Mouse (Mus musculus): Measurements from ENCODE around the gene Vstm5.
A peak's percentile ranks its signal among the peaks of the same experiment; 100 is the strongest.

Gene Vstm5

DNA sequence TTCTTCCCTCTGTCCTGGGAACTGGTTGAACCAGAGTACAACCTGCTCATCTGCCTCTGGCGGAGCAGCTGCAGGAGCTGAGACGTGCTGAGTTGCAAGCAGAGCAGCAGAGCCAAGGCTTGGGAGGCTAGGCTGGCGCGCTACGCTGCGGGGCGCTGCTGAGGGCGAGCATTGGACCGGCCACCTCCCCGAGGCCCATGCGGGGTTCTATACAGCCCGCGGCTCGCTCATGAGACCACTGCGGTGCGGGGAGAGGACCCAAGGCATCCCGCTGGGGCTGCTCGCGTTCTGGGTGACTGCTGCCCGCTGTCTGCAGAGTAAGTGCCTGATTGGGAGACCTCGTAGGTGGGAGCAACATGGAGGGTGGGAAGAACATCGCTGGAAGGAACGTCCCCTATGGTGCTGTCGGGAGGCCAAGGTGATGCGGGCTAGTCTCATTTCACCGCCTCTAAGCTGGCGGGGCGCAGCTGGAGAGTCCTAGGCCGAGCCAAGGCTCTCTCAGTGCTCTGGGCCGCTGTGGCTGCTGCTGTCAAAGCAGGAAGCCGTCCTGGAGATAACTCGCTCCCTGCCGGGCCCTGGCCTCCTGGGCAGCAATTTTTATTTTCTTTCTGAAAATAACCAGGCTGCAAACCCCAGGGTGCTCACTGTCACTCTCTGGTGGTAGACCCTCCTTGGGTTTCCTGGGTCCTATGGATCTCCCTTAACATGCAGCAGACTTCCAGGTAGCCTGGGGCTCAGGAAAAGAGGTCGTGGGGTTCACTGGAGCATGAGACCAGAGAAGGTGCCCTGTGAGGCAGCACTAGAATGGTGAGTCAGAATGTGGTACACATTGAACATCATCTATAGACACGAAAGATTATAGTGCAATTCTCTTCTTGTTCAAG lies at the start of gene Vstm5:
TSS of gene Vstm5 (plus strand) at position 4 of the 884 bp plus-strand sequence.
- no peak for DNase-seq

DNA sequence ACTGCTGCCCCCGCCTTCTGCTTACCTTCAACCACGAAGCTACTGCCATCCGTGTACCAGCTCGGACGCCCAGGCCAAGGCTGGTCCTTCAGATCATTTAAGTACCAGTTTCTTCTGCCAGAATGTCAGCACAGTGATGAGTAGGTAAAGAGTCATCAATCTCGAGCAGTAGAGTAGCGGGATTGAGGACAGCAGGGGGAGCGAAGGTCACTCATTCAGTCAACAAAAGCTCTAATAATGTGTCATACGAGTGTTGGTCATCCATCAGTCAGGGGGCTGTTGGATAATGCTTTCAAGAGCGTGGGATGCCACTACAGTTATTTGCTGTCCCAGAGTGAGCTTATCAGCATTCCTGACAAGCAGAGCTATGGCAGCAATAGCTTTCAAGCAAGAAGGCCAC lies 44.0 kb upstream of the Vstm5 start:
- peak; percentile 5 to 18 for DNase-seq

DNA sequence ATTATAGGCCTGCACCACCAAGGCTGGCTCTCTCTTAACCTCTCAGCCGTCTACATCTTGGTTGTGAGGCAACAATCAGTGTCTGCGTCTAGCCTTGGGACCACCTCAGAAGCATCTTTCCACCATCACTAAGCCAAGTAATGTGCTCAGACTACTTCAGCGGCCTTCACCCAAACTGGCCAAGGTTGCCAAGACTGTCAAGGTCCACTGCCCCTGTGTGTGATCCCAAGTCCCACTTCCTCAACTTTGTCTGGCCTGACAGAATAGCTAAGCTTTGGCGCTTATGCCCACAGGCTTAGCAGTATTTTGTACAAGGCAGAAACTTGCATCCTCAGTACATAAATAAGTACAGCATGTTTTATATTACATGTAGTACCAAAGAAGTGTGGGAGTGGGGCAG lies 32.2 kb upstream of the Vstm5 start:
- DNase-seq: no peak

DNA sequence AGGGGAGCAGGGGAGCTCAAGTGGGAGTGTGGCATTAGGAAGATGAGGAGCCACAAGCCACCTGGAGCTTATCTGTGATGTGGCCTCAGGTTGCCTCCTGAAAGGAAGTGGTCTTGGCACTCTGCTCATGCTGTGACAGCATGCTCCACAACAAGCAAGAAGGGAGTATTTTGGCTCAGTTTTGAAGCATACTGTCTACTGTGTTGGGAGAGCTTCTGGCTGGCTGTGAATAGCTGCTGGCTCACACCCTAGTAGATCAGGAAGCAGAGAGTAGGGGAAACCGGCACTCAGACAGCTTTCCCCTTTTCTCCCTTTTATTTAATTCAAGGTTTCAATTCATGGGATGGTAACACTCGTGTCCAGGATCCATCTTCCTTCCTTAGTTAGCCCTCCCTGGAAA lies 29.5 kb upstream of the Vstm5 start:
- no peak for DNase-seq

- peak in 1 of 2 experiments; percentile 14 for DNase-seq
Observed at GRCm38 (mm10) chr9:15211876-15212275, 27.0 kb upstream of the Vstm5 start.

DNA sequence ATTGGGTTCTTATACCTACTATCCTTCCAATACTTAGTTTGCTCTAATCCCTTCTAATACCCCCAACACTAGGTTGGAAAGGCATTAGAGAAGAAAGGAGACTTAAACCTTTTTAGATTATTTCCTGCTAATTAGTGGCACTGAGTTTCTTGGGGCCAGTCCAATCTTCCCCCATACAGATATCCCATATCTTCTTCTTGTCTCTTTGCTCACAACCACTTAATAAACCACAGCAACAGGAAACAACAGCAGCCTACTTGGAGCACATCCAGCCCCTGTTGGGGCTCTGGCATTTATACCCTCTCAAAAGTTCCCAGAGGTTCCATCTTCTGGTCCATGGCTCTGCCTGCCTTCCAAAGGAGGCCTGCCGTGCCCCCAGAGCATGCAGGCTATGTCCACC lies 25.1 kb upstream of the Vstm5 start:
- no peak for DNase-seq

GRCm38 (mm10) chr9:15224912-15225311 lies 13.9 kb upstream of the Vstm5 start:
- no peak for DNase-seq

- no peak for DNase-seq
Observed at GRCm38 (mm10) chr9:15232445-15232844, 6.4 kb upstream of the Vstm5 start.

DNA sequence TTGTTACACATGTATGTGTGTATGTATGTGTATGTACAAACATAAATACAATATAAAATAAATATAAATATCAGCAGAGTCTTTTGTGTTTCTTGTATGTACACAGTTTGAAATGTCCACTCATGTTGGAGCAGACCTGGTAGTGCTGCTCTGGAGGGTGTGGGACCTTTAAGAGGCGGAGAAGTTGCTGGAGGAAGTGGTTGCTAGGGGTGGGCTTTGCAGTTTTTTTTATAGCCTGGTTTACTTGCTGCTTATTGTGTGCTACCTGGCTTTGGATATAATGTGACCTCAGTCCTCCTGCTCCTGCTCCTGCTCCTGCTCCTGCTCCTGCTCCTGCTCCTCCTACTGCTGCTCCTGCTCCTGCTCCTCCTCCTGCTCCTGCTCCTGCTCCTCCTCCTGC lies 5.2 kb upstream of the Vstm5 start:
- no peak for DNase-seq

GRCm38 (mm10) chr9:15235986-15236385 lies 2.9 kb upstream of the Vstm5 start:
- no peak for DNase-seq

GRCm38 (mm10) chr9:15237516-15238296 lies 1.1 kb upstream of the Vstm5 start:
- no peak for DNase-seq

- no peak for DNase-seq
Observed at GRCm38 (mm10) chr9:15238297-15238990, 401 bp upstream of the Vstm5 start.

- DNase-seq: no peak
Observed at GRCm38 (mm10) chr9:15240006-15240405, 1.2 kb downstream of the Vstm5 start.

DNA sequence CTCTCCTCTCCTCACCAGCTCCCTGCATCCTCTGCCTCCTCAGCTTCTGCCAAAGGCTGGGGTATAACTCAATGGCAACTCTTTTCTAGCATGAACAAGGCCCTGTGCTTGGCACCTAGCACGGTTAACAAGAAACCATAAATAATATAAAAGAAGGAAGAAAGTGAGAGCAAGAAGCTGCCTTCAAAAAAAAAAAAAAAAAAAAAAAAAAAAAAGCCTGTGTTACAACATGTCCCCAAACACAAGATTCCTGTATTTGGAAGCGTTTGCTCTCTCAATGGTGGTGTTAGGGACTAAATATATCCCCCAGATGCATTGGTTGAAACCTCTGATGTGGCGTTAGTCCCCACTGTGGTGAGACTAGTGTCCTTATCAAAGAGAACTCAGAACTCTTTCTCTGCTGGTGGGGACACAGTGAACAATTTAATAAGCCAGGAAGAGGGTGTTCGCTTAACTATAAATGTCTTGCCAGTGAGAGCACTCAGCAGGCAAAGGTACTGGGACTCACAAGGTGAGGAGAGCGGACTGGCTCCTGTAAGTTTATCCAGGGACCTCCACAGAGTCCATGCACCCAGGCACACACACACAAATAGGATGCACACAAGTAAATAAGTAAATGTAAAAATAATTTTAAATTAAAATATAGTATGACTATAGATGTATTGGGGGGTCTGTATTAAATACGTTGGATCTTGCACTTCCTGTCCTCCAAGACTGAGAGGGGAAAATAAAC lies 2.2 kb downstream of the Vstm5 start:
- no peak for DNase-seq

GRCm38 (mm10) chr9:15241596-15241939 lies 2.7 kb downstream of the Vstm5 start:
- DNase-seq: peak; percentile 19 to 20

DNA sequence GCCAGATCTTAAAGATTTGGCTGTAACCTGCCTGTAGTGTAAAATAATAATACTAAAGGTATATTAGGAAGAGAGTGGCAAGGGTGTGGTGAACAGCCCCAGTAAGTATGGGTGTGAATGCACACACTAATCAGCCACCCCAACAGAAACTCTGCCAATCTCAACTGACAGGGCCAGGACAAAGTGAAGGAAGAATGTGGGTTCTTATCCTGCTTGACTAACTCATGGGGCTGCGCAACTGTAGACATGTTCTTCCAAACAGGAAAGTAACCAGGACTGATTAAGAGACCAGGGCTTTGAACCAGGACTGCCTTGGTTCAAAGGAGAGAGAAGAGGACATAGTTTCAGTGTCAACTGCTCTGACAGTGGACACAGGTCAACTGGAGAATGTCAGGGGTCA lies 3.3 kb downstream of the Vstm5 start:
- DNase-seq: no peak

GRCm38 (mm10) chr9:15245319-15246075 lies 6.7 kb downstream of the Vstm5 start:
- DNase-seq: no peak

GRCm38 (mm10) chr9:15250376-15250775 lies 11.5 kb downstream of the Vstm5 start:
- DNase-seq: no peak

- no peak for DNase-seq
Observed at GRCm38 (mm10) chr9:15252196-15252595, 13.4 kb downstream of the Vstm5 start.

- no peak for DNase-seq
Observed at GRCm38 (mm10) chr9:15254501-15254900, 15.7 kb downstream of the Vstm5 start.

DNA sequence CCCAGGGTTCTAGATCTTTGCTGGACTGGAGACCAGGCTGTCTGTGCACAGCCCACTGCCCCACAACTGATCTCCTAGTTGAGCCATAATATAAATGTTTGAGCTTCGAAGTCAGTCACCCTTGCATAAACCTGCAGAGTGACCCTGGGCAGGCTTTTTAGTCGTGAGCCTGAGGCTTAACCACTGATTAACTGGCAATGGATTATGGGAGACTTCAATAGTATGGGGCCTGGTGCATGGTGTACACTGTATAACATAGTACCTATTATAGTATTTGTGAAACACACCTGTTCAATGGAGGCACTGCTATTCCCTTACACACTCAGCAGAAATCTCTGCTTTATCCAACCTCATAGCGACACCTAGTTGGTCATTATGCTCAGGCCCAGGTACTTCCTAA lies 17.4 kb downstream of the Vstm5 start:
- DNase-seq: no peak

GRCm38 (mm10) chr9:15261980-15262379 lies 23.1 kb downstream of the Vstm5 start:
- DNase-seq: no peak

All from cerebellum, adult 18-20 months (tissue).